Mouse (Mus musculus): ENCODE data around the gene Ptprt.

Ptprt gene

GRCm38 (mm10) chr2:162131607-162132304 lies 529.2 kb downstream of the Ptprt start:
- no peaks in the 10 kb centered on the region for H3K36me3 ChIP-seq (ENCODE audit: control insufficient read depth, insufficient read depth, low read length, poor library complexity, severe bottlenecking)
- H3K27me3 ChIP-seq (ENCODE audit: control insufficient read depth, insufficient read depth, low read length, poor library complexity, severe bottlenecking): peaks cover 1% of the 10 kb centered on the region; the same call in 1 of the 2 replicates
- no peak for DNase-seq (ENCODE audit: low read depth, low spot score)

GRCm38 (mm10) chr2:162129896-162130295 lies 531.1 kb downstream of the Ptprt start:
- Histone ChIP-seq H3K27me3 (ENCODE audit: control insufficient read depth, insufficient read depth, low read length, poor library complexity, severe bottlenecking) (peaks cover 1% of the 10 kb centered on the region; the same call in 1 of the 2 replicates), H3K36me3 (ENCODE audit: control insufficient read depth, insufficient read depth, low read length, poor library complexity, severe bottlenecking) (no peaks in the 10 kb centered on the region)
- no peak for DNase-seq (ENCODE audit: low read depth, low spot score)

- DNase-seq (ENCODE audit: low read depth, low spot score): no peak
- H3K36me3 ChIP-seq (ENCODE audit: control insufficient read depth, insufficient read depth, low read length, poor library complexity, severe bottlenecking): no peaks in the 10 kb centered on the region
- H3K27me3 ChIP-seq (ENCODE audit: control insufficient read depth, insufficient read depth, low read length, poor library complexity, severe bottlenecking): no peaks in the 10 kb centered on the region
These were observed 542.9 kb downstream of the Ptprt start for GRCm38 (mm10) chr2:162118041-162118440.

- H3K36me3 ChIP-seq (ENCODE audit: control insufficient read depth, insufficient read depth, low read length, poor library complexity, severe bottlenecking): no peaks in the 10 kb centered on the region
- no peak for DNase-seq (ENCODE audit: low read depth, low spot score)
These were observed 578.6 kb downstream of the Ptprt start for GRCm38 (mm10) chr2:162082391-162082790.

GRCm38 (mm10) chr2:162080717-162081398 lies 580.1 kb downstream of the Ptprt start:
- Histone ChIP-seq H3K36me3 (ENCODE audit: control insufficient read depth, insufficient read depth, low read length, poor library complexity, severe bottlenecking) (no peaks in the 10 kb centered on the region), H3K27me3 (ENCODE audit: control insufficient read depth, insufficient read depth, low read length, poor library complexity, severe bottlenecking) (no peaks in the 10 kb centered on the region)
- no peak for DNase-seq (ENCODE audit: low read depth, low spot score)

More at GRCm38 (mm10) chr2:162082391-162082790, 578.6 kb downstream of the Ptprt start:
- H3K27me3 ChIP-seq (ENCODE audit: control insufficient read depth, insufficient read depth, low read length, poor library complexity, severe bottlenecking): no peaks in the 10 kb centered on the region

GRCm38 (mm10) chr2:162078571-162079280 lies 582.2 kb downstream of the Ptprt start:
- no peak for DNase-seq (ENCODE audit: low read depth, low spot score)
- no peaks in the 10 kb centered on the region for H3K27me3 ChIP-seq (ENCODE audit: control insufficient read depth, insufficient read depth, low read length, poor library complexity, severe bottlenecking)
- no peaks in the 10 kb centered on the region for H3K36me3 ChIP-seq (ENCODE audit: control insufficient read depth, insufficient read depth, low read length, poor library complexity, severe bottlenecking)

- Histone ChIP-seq H3K36me3 (ENCODE audit: control insufficient read depth, insufficient read depth, low read length, poor library complexity, severe bottlenecking) (no peaks in the 10 kb centered on the region), H3K27me3 (ENCODE audit: control insufficient read depth, insufficient read depth, low read length, poor library complexity, severe bottlenecking) (no peaks in the 10 kb centered on the region)
- no peak for DNase-seq (ENCODE audit: low read depth, low spot score)
These were observed 608.1 kb downstream of the Ptprt start for GRCm38 (mm10) chr2:162052816-162053215.

GRCm38 (mm10) chr2:162050198-162050597 lies 610.7 kb downstream of the Ptprt start:
- Histone ChIP-seq H3K36me3 (ENCODE audit: control insufficient read depth, insufficient read depth, low read length, poor library complexity, severe bottlenecking) (no peaks in the 10 kb centered on the region), H3K27me3 (ENCODE audit: control insufficient read depth, insufficient read depth, low read length, poor library complexity, severe bottlenecking) (no peaks in the 10 kb centered on the region)
- DNase-seq (ENCODE audit: low read depth, low spot score): no peak

- no peaks in the 10 kb centered on the region for H3K27me3 ChIP-seq (ENCODE audit: control insufficient read depth, insufficient read depth, low read length, poor library complexity, severe bottlenecking)
- no peak for DNase-seq (ENCODE audit: low read depth, low spot score)
- H3K36me3 ChIP-seq (ENCODE audit: control insufficient read depth, insufficient read depth, low read length, poor library complexity, severe bottlenecking): no peaks in the 10 kb centered on the region
These were observed 625.3 kb downstream of the Ptprt start for GRCm38 (mm10) chr2:162035615-162036014.

GRCm38 (mm10) chr2:162031636-162032035 lies 629.3 kb downstream of the Ptprt start:
- no peak for DNase-seq (ENCODE audit: low read depth, low spot score)
- no peaks in the 10 kb centered on the region for H3K36me3 ChIP-seq (ENCODE audit: control insufficient read depth, insufficient read depth, low read length, poor library complexity, severe bottlenecking)
- no peaks in the 10 kb centered on the region for H3K27me3 ChIP-seq (ENCODE audit: control insufficient read depth, insufficient read depth, low read length, poor library complexity, severe bottlenecking)

- no peaks in the 10 kb centered on the region for H3K27me3 ChIP-seq (ENCODE audit: control insufficient read depth, insufficient read depth, low read length, poor library complexity, severe bottlenecking)
These were observed 659.9 kb downstream of the Ptprt start for GRCm38 (mm10) chr2:162001016-162001415.

GRCm38 (mm10) chr2:161982311-161982710 lies 678.6 kb downstream of the Ptprt start:
- no peaks in the 10 kb centered on the region for H3K36me3 ChIP-seq (ENCODE audit: control insufficient read depth, insufficient read depth, low read length, poor library complexity, severe bottlenecking)
- DNase-seq (ENCODE audit: low read depth, low spot score): no peak

More at GRCm38 (mm10) chr2:162001016-162001415, 659.9 kb downstream of the Ptprt start:
- H3K36me3 ChIP-seq (ENCODE audit: control insufficient read depth, insufficient read depth, low read length, poor library complexity, severe bottlenecking): no peaks in the 10 kb centered on the region
- DNase-seq (ENCODE audit: low read depth, low spot score): no peak

GRCm38 (mm10) chr2:161961179-161962163 lies 699.5 kb downstream of the Ptprt start:
- DNase-seq (ENCODE audit: low read depth, low spot score): no peak
- H3K27me3 ChIP-seq (ENCODE audit: control insufficient read depth, insufficient read depth, low read length, poor library complexity, severe bottlenecking): no peaks in the 10 kb centered on the region
- H3K36me3 ChIP-seq (ENCODE audit: control insufficient read depth, insufficient read depth, low read length, poor library complexity, severe bottlenecking): no peaks in the 10 kb centered on the region

More at GRCm38 (mm10) chr2:161982311-161982710, 678.6 kb downstream of the Ptprt start:
- H3K27me3 ChIP-seq (ENCODE audit: control insufficient read depth, insufficient read depth, low read length, poor library complexity, severe bottlenecking): no peaks in the 10 kb centered on the region

- no peaks in the 10 kb centered on the region for H3K27me3 ChIP-seq (ENCODE audit: control insufficient read depth, insufficient read depth, low read length, poor library complexity, severe bottlenecking)
- no peaks in the 10 kb centered on the region for H3K36me3 ChIP-seq (ENCODE audit: control insufficient read depth, insufficient read depth, low read length, poor library complexity, severe bottlenecking)
- DNase-seq (ENCODE audit: low read depth, low spot score): no peak
These were observed 715.5 kb downstream of the Ptprt start for GRCm38 (mm10) chr2:161945424-161945823.
